Mouse (Mus musculus) forebrain, embryonic 11.5 days (tissue): ENCODE data around the gene Psme1. TPM values are rescaled to one million over a fixed set of nuclear protein-coding genes. Genes with fewer than 3 reads are reported as not detected.

ENCODE experiments used
- ATAC-seq: fragments of 200-750 bp; cut with Nextera tagmentation; replicated peaks from 2 replicates; pipeline ENCODE4 v1.8.0; 2017; ENCODE audit warnings: moderate TSS enrichment; ENCODE audit not compliant: low FRiP score
- DNase-seq: peaks from one replicate; pipeline ENCODE4 v3.0.0-alpha.2; 2017; ENCODE audit warnings: low spot score
- H3K27ac ChIP-seq: fragments of 300-500 bp; sonication (generic); 2 replicates; pipeline ENCODE4 v1.5.1; 2014; ENCODE audit warnings: low read depth, low read length
- H3K27me3 ChIP-seq: fragments of 300-500 bp; sonication (generic); 2 replicates; pipeline ENCODE4 v1.6.1; 2014; ENCODE audit warnings: mild to moderate bottlenecking, low read length, mixed read lengths; ENCODE audit not compliant: control insufficient read depth, insufficient read depth
- H3K36me3 ChIP-seq: fragments of 300-500 bp; sonication (generic); 2 replicates; pipeline ENCODE4 v1.6.1; 2014; ENCODE audit warnings: mild to moderate bottlenecking, low read length, moderate library complexity, mixed read lengths; ENCODE audit not compliant: control insufficient read depth, insufficient read depth
- H3K4me1 ChIP-seq: fragments of 300-500 bp; sonication (generic); replicated peaks from 2 replicates; pipeline ENCODE4 v1.6.1; 2014; ENCODE audit warnings: low read length, mixed read lengths; ENCODE audit not compliant: control insufficient read depth, insufficient read depth
- H3K4me2 ChIP-seq: fragments of 300-500 bp; sonication (generic); 2 replicates; pipeline ENCODE4 v1.6.1; 2014; ENCODE audit warnings: low read depth, mild to moderate bottlenecking, low read length, moderate library complexity, mixed read lengths; ENCODE audit not compliant: severe bottlenecking
- H3K4me3 ChIP-seq: fragments of 300-500 bp; sonication (generic); 2 replicates; pipeline ENCODE4 v1.5.1; 2014; ENCODE audit warnings: low read depth, low read length
- H3K9ac ChIP-seq: fragments of 300-500 bp; sonication (generic); 2 replicates; pipeline ENCODE4 v1.6.1; 2014; ENCODE audit warnings: low read length
- H3K9me3 ChIP-seq: fragments of 300-500 bp; sonication (generic); 2 replicates; pipeline ENCODE4 v1.6.1; 2016; ENCODE audit warnings: low read length, mixed read lengths; ENCODE audit not compliant: control insufficient read depth
- WGBS: fragments of 180-500 bp; shearing (Covaris S2); extraction: QIAGEN DNeasy Blood & Tissue Kit; methylation state at CpG from one replicate; pipeline ENCODE4 v1.1.7; 2014; 5-methylcytosine and 5-hydroxymethylcytosine counted together
- polyA plus RNA-seq: library from polyadenylated mRNA; unstranded; fragments of >200 nt; fragmentation: Nextera tagmentation; extraction: Ambion mirVana; gene quantifications from 2 replicates; pipeline ENCODE4 v1.2.1, GENCODE M21; 2014

Psme1 gene
- polyA plus RNA-seq, 1 experiment from 2014 or later, result 100 TPM

- H3K9me3 ChIP-seq, result no peaks in the 10 kb centered on the region
- H3K4me3 ChIP-seq, result no peak overlapping the region
- H3K9ac ChIP-seq, result no peak overlapping the region
- no peak overlapping the region for H3K4me2 ChIP-seq
- no peaks in the 10 kb centered on the region; the same call in 1 of the 2 replicates for H3K4me1 ChIP-seq
- no peak for DNase-seq
- ATAC-seq, result no peak
- H3K27ac ChIP-seq, result no peak overlapping the region
- 94% methylated on average over 21 of the region's 21 CpGs for WGBS
- peaks cover 8% of the 10 kb centered on the region for H3K36me3 ChIP-seq
- H3K27me3 ChIP-seq, result no peaks in the 10 kb centered on the region
Observed at GRCm38 (mm10) chr14:55598521-55599390, 20.8 kb downstream of the Psme1 start.

GRCm38 (mm10) chr14:55603271-55603632 is 25.3 kb downstream of the Psme1 start, which contains the start of gene Irf9:
TSS of gene Irf9 (plus strand) at chr14:55603571.
- Histone ChIP-seq H3K9me3 (no peaks in the 10 kb centered on the region), H3K36me3 (peaks cover 3% of the 10 kb centered on the region; the same call in 1 of the 2 replicates), H3K4me3 (peak within 1 kb of the TSS; percentile 17), H3K4me1 (no peaks in the 10 kb centered on the region; the same call in 1 of the 2 replicates), H3K4me2 (peak within 1 kb of the TSS; percentile 32; the same call in 1 of the 2 replicates), H3K9ac (peak within 1 kb of the TSS; percentile 44), H3K27ac (no peak within 1 kb of the TSS), H3K27me3 (no peaks in the 10 kb centered on the region)
- DNase-seq (no peak), ATAC-seq (no peak)
- WGBS, result 92% methylated on average over 7 of the region's 7 CpGs

- H3K4me2 ChIP-seq, result peak overlapping the region; percentile 32; the same call in 1 of the 2 replicates
- DNase-seq (peak; percentile 86), ATAC-seq (peak; percentile 82)
- peak overlapping the region; percentile 44 for H3K9ac ChIP-seq
- H3K36me3 ChIP-seq, result peaks cover 3% of the 10 kb centered on the region; the same call in 1 of the 2 replicates
- H3K27me3 ChIP-seq, result no peaks in the 10 kb centered on the region
- peak overlapping the region; percentile 17 for H3K4me3 ChIP-seq
- H3K27ac ChIP-seq, result no peak overlapping the region
- 17% methylated on average over 19 of the region's 19 CpGs for WGBS
- no peaks in the 10 kb centered on the region; the same call in 1 of the 2 replicates for H3K4me1 ChIP-seq
- H3K9me3 ChIP-seq, result no peaks in the 10 kb centered on the region
Observed at GRCm38 (mm10) chr14:55603633-55604576, 26.0 kb downstream of the Psme1 start.

GRCm38 (mm10) chr14:55604823-55605222 is 26.9 kb downstream of the Psme1 start:
- Histone ChIP-seq H3K27me3 (no peaks in the 10 kb centered on the region), H3K4me1 (no peaks in the 10 kb centered on the region; the same call in 1 of the 2 replicates), H3K4me3 (no peak overlapping the region), H3K36me3 (peaks cover 3% of the 10 kb centered on the region; the same call in 1 of the 2 replicates), H3K4me2 (no peak overlapping the region), H3K9ac (no peak overlapping the region), H3K27ac (no peak overlapping the region), H3K9me3 (no peaks in the 10 kb centered on the region)
- WGBS, result 92% methylated on average over 11 of the region's 11 CpGs
- ATAC-seq (no peak), DNase-seq (no peak)

- no peaks in the 10 kb centered on the region for H3K27me3 ChIP-seq
- H3K4me3 ChIP-seq, result no peak overlapping the region
- no peak for DNase-seq
- H3K36me3 ChIP-seq, result peaks cover 3% of the 10 kb centered on the region; the same call in 1 of the 2 replicates
- no peak overlapping the region for H3K9ac ChIP-seq
- no peaks in the 10 kb centered on the region; the same call in 1 of the 2 replicates for H3K4me1 ChIP-seq
- no peak for ATAC-seq
- no peaks in the 10 kb centered on the region for H3K9me3 ChIP-seq
- H3K27ac ChIP-seq, result no peak overlapping the region
- no peak overlapping the region for H3K4me2 ChIP-seq
- 92% methylated on average over 16 of the region's 16 CpGs for WGBS
Observed at GRCm38 (mm10) chr14:55605743-55606459, 28.0 kb downstream of the Psme1 start.

GRCm38 (mm10) chr14:55608339-55608738 is 30.4 kb downstream of the Psme1 start:
- H3K27ac ChIP-seq, result no peak overlapping the region
- ATAC-seq (no peak), DNase-seq (no peak)
- WGBS, result 94% methylated on average over 6 of the region's 6 CpGs
- no peaks in the 10 kb centered on the region; the same call in 1 of the 2 replicates for H3K4me1 ChIP-seq
- H3K9ac ChIP-seq, result no peak overlapping the region
- H3K27me3 ChIP-seq, result no peaks in the 10 kb centered on the region
- H3K36me3 ChIP-seq, result no peaks in the 10 kb centered on the region; the same call in 1 of the 2 replicates
- no peaks in the 10 kb centered on the region for H3K9me3 ChIP-seq
- no peak overlapping the region for H3K4me2 ChIP-seq
- no peak overlapping the region for H3K4me3 ChIP-seq

GRCm38 (mm10) chr14:55613346-55613745 is 35.4 kb downstream of the Psme1 start:
- Histone ChIP-seq H3K4me3 (no peak overlapping the region), H3K9me3 (no peaks in the 10 kb centered on the region), H3K27ac (no peak overlapping the region), H3K36me3 (no peaks in the 10 kb centered on the region), H3K27me3 (no peaks in the 10 kb centered on the region), H3K9ac (no peak overlapping the region), H3K4me2 (no peak overlapping the region), H3K4me1 (no peaks in the 10 kb centered on the region)
- 83% methylated on average over 6 of the region's 6 CpGs for WGBS
- ATAC-seq, result no peak
- DNase-seq, result no peak
